Mouse (Mus musculus) myocyte (in vitro differentiated cells): ENCODE data around the gene Med9. TPM values are rescaled to one million over a fixed set of nuclear protein-coding genes. Genes with fewer than 3 reads are reported as not detected.
"Not testable (repeated sequence)": the region's sequence is repeated elsewhere in the genome, so short reads cannot be mapped to it uniquely, and the experiment has no call there.

Source experiments
- H3K27me3 ChIP-seq: one replicate; pipeline ENCODE4 v1.6.1; 2011; ENCODE audit not compliant: control insufficient read depth, insufficient read depth, insufficient read length
- H3K36me3 ChIP-seq: one replicate; pipeline ENCODE4 v1.6.1; 2011; ENCODE audit not compliant: control insufficient read depth, insufficient read depth
- H3K4me2 ChIP-seq: one replicate; pipeline ENCODE4 v1.6.1; 2011; ENCODE audit warnings: low read depth, control low read depth
- H3K4me3 ChIP-seq: one replicate; pipeline ENCODE4 v1.5.1; 2011; ENCODE audit warnings: mild to moderate bottlenecking, control low read depth, moderate library complexity
- H3K79me2 ChIP-seq: one replicate; pipeline ENCODE4 v1.6.1; 2011; ENCODE audit not compliant: control insufficient read depth, insufficient read depth
- H3ac ChIP-seq: one replicate; pipeline ENCODE4 v1.6.1; 2011; ENCODE audit not compliant: control insufficient read depth, insufficient read length
- CEBPB ChIP-seq: IDR thresholded peaks from 2 replicates; pipeline ENCODE4 v1.6.1; 2011; ENCODE audit warnings: mild to moderate bottlenecking, moderate library complexity; ENCODE audit not compliant: poor library complexity, insufficient read depth, severe bottlenecking
- E2F4 ChIP-seq: IDR thresholded peaks from one replicate; pipeline ENCODE4 v1.6.1; 2011; ENCODE audit warnings: mild to moderate bottlenecking, control low read depth, moderate library complexity; ENCODE audit not compliant: insufficient read depth
- MAX ChIP-seq: IDR thresholded peaks from one replicate; pipeline ENCODE4 v1.6.1; 2011; ENCODE audit warnings: low read depth, mild to moderate bottlenecking, control low read depth
- MYOD1 ChIP-seq, 3 experiments: IDR thresholded peaks; one replicate each; pipeline ENCODE4 v1.6.1; 2011; ENCODE audit warnings: control low read depth in 2 of 3, low read depth in 2 of 3, mild to moderate bottlenecking in 2 of 3, moderate library complexity in 1 of 3; ENCODE audit not compliant: insufficient read length in 2 of 3, control insufficient read depth in 1 of 3
- MYOG ChIP-seq, 3 experiments: IDR thresholded peaks; one replicate each; pipeline ENCODE4 v1.6.1; 2011; ENCODE audit warnings: control low read depth in 2 of 3, low read depth in 2 of 3, mild to moderate bottlenecking in 2 of 3; ENCODE audit not compliant: insufficient read length in 2 of 3, control insufficient read depth in 1 of 3, insufficient read depth in 1 of 3
- POLR2A ChIP-seq: IDR thresholded peaks from one replicate; pipeline ENCODE4 v1.6.1; 2011; ENCODE audit warnings: low read depth, mild to moderate bottlenecking, control low read depth, moderate library complexity; ENCODE audit not compliant: insufficient read length
- POLR2AphosphoS2 ChIP-seq: IDR thresholded peaks from one replicate; pipeline ENCODE4 v1.6.1; 2011; ENCODE audit warnings: low read depth, control low read depth; ENCODE audit not compliant: insufficient read length
- REST ChIP-seq: IDR thresholded peaks from one replicate; pipeline ENCODE4 v1.6.1; 2011; ENCODE audit warnings: mild to moderate bottlenecking, control low read depth, moderate library complexity; ENCODE audit not compliant: insufficient read depth, insufficient read length
- SRF ChIP-seq: IDR thresholded peaks from one replicate; pipeline ENCODE4 v1.6.1; 2011; ENCODE audit warnings: low read depth; ENCODE audit not compliant: control insufficient read depth, insufficient read length
- TCF12 ChIP-seq: IDR thresholded peaks from one replicate; pipeline ENCODE4 v1.6.1; 2011; ENCODE audit warnings: mild to moderate bottlenecking, control low read depth; ENCODE audit not compliant: poor library complexity, insufficient read depth, severe bottlenecking
- TCF3 ChIP-seq: IDR thresholded peaks from one replicate; pipeline ENCODE4 v1.6.1; 2011; ENCODE audit warnings: low read depth, control low read depth; ENCODE audit not compliant: insufficient read length
- USF1 ChIP-seq: IDR thresholded peaks from one replicate; pipeline ENCODE4 v1.6.1; 2011; ENCODE audit warnings: low read depth, mild to moderate bottlenecking, control low read depth, moderate library complexity
- polyA plus RNA-seq: library from polyadenylated mRNA; unstranded; fragments of >200 nt; fragmentation: generic; extraction: Trizol; gene quantifications from one replicate; pipeline ENCODE4 v1.2.1, GENCODE M21; 2012; ENCODE audit warnings: missing spikeins

Gene Med9
- polyA plus RNA-seq, 1 experiment: 41.6 TPM

- no peak overlapping the region for H3ac ChIP-seq
- no peaks in the 10 kb centered on the region for H3K36me3 ChIP-seq
- H3K27me3 ChIP-seq: peaks cover 31% of the 10 kb centered on the region
- no peak overlapping the region for H3K4me3 ChIP-seq
- TF ChIP-seq SRF (no peak), CEBPB (no peak), MAX (no peak), MYOG (IDR thresholded peaks at IDR 0.05; ENCODE audit: control insufficient read depth in 1 of 3, insufficient read depth in 1 of 3, insufficient read length in 2 of 3, low read depth in 2 of 3) (no peak), MYOD1 (IDR thresholded peaks at IDR 0.05; ENCODE audit: control insufficient read depth in 1 of 3, insufficient read length in 2 of 3, low read depth in 2 of 3) (no peak), TCF12 (no peak), REST (no peak), POLR2AphosphoS2 (no peak), E2F4 (no peak), USF1 (no peak), POLR2A (no peak), TCF3 (no peak)
- H3K79me2 ChIP-seq: no peaks in the 10 kb centered on the region
- H3K4me2 ChIP-seq: no peak overlapping the region
Observed at GRCm38 (mm10) chr11:59939821-59940220, 8.2 kb upstream of the Med9 start.

DNA sequence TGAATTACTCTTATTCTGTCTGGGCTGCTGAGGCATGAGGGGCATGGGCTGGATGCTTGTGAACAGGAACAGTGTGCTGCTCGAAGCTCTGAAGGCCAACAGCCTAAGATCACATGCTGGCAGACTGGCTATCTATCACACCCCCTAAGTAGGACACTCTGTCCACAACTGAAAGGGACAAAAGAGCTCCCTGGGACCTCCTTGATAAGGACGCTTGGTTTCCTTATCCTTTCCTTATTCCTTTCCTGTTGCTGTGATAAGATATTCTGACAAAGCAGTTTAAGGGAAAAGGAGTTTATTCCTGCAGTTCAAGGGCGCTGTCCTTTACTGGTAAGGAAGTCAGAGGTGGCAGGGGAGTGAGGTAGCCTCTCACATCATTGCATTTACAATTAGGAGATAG, 7.4 kb upstream of the Med9 start:
- Histone ChIP-seq H3K27me3 (peaks cover 23% of the 10 kb centered on the region), H3K36me3 (no peaks in the 10 kb centered on the region), H3K4me3 (no peak overlapping the region), H3ac (no peak overlapping the region), H3K4me2 (no peak overlapping the region), H3K79me2 (no peaks in the 10 kb centered on the region)
- no peak for TF ChIP-seq REST
- TF ChIP-seq POLR2AphosphoS2: no peak
- TF ChIP-seq CEBPB: no peak
- no peak for TF ChIP-seq E2F4
- no peak for TF ChIP-seq TCF12
- no peak for TF ChIP-seq MAX
- no peak for TF ChIP-seq TCF3
- TF ChIP-seq MYOD1 (IDR thresholded peaks at IDR 0.05; ENCODE audit: control insufficient read depth in 1 of 3, insufficient read length in 2 of 3, low read depth in 2 of 3): no peak
- no peak for TF ChIP-seq POLR2A
- TF ChIP-seq USF1: no peak
- TF ChIP-seq SRF: no peak
- no peak for TF ChIP-seq MYOG (IDR thresholded peaks at IDR 0.05; ENCODE audit: control insufficient read depth in 1 of 3, insufficient read depth in 1 of 3, insufficient read length in 2 of 3, low read depth in 2 of 3)

DNA sequence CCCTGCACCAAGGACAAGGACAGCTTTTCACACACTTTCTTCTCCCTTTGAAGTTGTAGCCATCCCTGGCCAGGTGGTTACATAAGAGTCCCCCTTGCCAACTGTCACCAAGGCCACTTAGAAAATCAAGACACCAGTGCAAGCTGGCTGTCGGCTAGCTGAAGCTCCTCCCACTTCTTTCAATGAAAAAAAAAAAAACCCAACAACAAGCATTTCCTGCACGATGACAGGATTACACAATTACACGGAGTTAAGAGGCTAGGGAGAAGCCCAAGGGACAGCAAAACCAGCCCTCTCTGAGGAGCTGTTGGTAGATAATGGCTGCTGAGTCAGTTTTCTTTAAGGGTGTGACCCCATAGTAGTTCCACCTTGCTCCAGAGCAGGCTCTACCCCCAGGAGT, 6.6 kb upstream of the Med9 start:
- H3ac ChIP-seq: no peak overlapping the region
- H3K79me2 ChIP-seq: no peaks in the 10 kb centered on the region
- H3K4me2 ChIP-seq: no peak overlapping the region
- no peaks in the 10 kb centered on the region for H3K36me3 ChIP-seq
- H3K4me3 ChIP-seq: no peak overlapping the region
- TF ChIP-seq USF1: no peak
- TF ChIP-seq MAX: no peak
- no peak for TF ChIP-seq TCF3
- peaks cover 22% of the 10 kb centered on the region for H3K27me3 ChIP-seq

DNA sequence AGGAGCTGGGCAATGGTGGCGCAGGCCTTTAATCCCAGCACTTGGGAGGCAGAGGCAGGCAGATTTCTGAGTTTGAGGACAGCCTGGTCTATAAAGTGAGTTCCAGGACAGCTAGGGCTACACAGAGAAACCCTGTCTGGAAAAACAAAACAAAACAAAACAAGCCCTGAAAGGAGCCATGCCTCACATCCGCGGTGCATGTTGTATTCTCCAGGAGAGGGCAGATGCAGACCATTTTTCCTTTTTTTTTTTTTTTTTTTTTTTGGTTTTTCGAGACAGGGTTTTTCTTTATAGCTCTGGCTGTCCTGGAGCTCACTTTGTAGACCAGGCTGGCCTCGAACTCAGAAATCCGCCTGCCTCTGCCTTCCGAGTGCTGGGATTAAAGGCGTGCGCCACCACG, 3.2 kb upstream of the Med9 start:
- H3K4me3 ChIP-seq, H3K36me3 ChIP-seq, H3K4me2 ChIP-seq, H3K27me3 ChIP-seq, H3ac ChIP-seq: not testable (repeated sequence)
- peaks cover 11% of the 10 kb centered on the region for H3K79me2 ChIP-seq

GRCm38 (mm10) chr11:59948401-59948767, 378 bp downstream of the Med9 start:
- Histone ChIP-seq H3K36me3 (no peaks in the 10 kb centered on the region), H3K4me2 (peak overlapping the region; percentile 99), H3K79me2 (peaks cover 26% of the 10 kb centered on the region), H3K4me3 (peak overlapping the region; percentile 81), H3ac (peak overlapping the region; percentile 85), H3K27me3 (no peaks in the 10 kb centered on the region)
- TF ChIP-seq POLR2A: no peak
- no peak for TF ChIP-seq MYOG (IDR thresholded peaks at IDR 0.05; ENCODE audit: control insufficient read depth in 1 of 3, insufficient read depth in 1 of 3, insufficient read length in 2 of 3, low read depth in 2 of 3)
- no peak for TF ChIP-seq TCF12
- no peak for TF ChIP-seq MYOD1 (IDR thresholded peaks at IDR 0.05; ENCODE audit: control insufficient read depth in 1 of 3, insufficient read length in 2 of 3, low read depth in 2 of 3)
- TF ChIP-seq MAX: no peak
- TF ChIP-seq SRF: no peak
- no peak for TF ChIP-seq POLR2AphosphoS2
- no peak for TF ChIP-seq CEBPB
- TF ChIP-seq REST: no peak
- TF ChIP-seq E2F4: no peak
- no peak for TF ChIP-seq TCF3
- no peak for TF ChIP-seq USF1

DNA sequence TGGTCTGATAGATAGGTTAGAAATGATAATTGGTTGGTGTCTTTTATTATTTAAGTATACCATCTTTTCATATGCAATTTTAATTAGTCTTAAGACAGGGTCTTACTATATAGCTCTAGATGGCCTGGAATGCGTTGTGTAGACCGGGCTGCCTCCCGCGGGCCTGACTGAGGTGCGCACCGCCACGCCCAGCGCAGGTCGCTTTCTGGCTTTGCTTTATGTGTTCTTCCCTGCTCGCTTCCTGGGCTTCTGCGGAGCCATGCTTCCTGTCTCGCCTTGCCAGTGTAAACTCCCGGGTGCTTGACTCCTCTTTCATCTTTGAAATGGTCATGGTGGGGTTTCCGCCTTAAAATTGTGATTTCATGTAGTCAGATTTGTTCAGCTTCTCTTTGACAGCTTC, 4.9 kb downstream of the Med9 start:
- no peaks in the 10 kb centered on the region for H3K27me3 ChIP-seq
- H3K36me3 ChIP-seq: no peaks in the 10 kb centered on the region
- TF ChIP-seq TCF3: no peak
- no peak for TF ChIP-seq POLR2AphosphoS2
- TF ChIP-seq MAX: no peak
- no peak for TF ChIP-seq TCF12
- H3K4me3 ChIP-seq: no peak overlapping the region
- no peak overlapping the region for H3K4me2 ChIP-seq
- no peak overlapping the region for H3ac ChIP-seq
- H3K79me2 ChIP-seq: peaks cover 30% of the 10 kb centered on the region
